Mouse (Mus musculus) embryonic facial prominence, embryonic 12.5 days (tissue): ENCODE measurements around the gene Best2. TPM values are rescaled to one million over a fixed set of nuclear protein-coding genes. Genes with fewer than 3 reads are reported as not detected.
A peak's percentile ranks its signal among the peaks of the same experiment; 100 is the strongest.

ENCODE experiments used
- ATAC-seq: fragments of 200-750 bp; cut with Nextera tagmentation; 2 replicates; pipeline ENCODE4 v1.8.0; 2017; ENCODE audit not compliant: insufficient number of reproducible peaks, insufficient read depth, low FRiP score, low TSS enrichment
- H3K27ac ChIP-seq: fragments of 300-500 bp; sonication (generic); 2 replicates; pipeline ENCODE4 v1.5.1; 2016; ENCODE audit warnings: mild to moderate bottlenecking
- H3K27me3 ChIP-seq: fragments of 300-500 bp; sonication (generic); 2 replicates; pipeline ENCODE4 v1.6.1; 2016; ENCODE audit warnings: mild to moderate bottlenecking, moderate library complexity
- H3K36me3 ChIP-seq: fragments of 300-500 bp; sonication (generic); 2 replicates; pipeline ENCODE4 v1.6.1; 2016; ENCODE audit warnings: mild to moderate bottlenecking
- H3K4me1 ChIP-seq: fragments of 300-500 bp; sonication (generic); 2 replicates; pipeline ENCODE4 v1.6.1; 2016
- H3K4me2 ChIP-seq: fragments of 300-500 bp; sonication (generic); replicated peaks from 2 replicates; pipeline ENCODE4 v1.6.1; 2016; ENCODE audit warnings: mild to moderate bottlenecking, moderate library complexity
- H3K4me3 ChIP-seq: fragments of 300-500 bp; sonication (generic); 2 replicates; pipeline ENCODE4 v1.5.1; 2016; ENCODE audit warnings: mild to moderate bottlenecking
- H3K9ac ChIP-seq: fragments of 300-500 bp; sonication (generic); 2 replicates; pipeline ENCODE4 v1.6.1; 2016; ENCODE audit warnings: mild to moderate bottlenecking, moderate library complexity
- H3K9me3 ChIP-seq: fragments of 300-500 bp; sonication (generic); 2 replicates; pipeline ENCODE4 v1.6.1; 2016; ENCODE audit warnings: mild to moderate bottlenecking, moderate library complexity
- WGBS: fragments of 180-500 bp; shearing (Covaris S2); methylation state at CpG from one replicate; pipeline ENCODE4 v1.1.7; 2016; 5-methylcytosine and 5-hydroxymethylcytosine counted together
- polyA plus RNA-seq: library from polyadenylated mRNA; unstranded; fragments of >200 nt; fragmentation: Nextera tagmentation; extraction: Ambion mirVana; gene quantifications from 2 replicates; pipeline ENCODE4 v1.2.1, GENCODE M21; 2016

Best2 gene
- polyA plus RNA-seq, 1 experiment from 2014 or later, result 0.08 TPM

- no peak overlapping the region for H3K9ac ChIP-seq
- peaks cover 36% of the 10 kb centered on the region for H3K4me1 ChIP-seq
- no peaks in the 10 kb centered on the region for H3K36me3 ChIP-seq
- H3K27ac ChIP-seq, result no peak overlapping the region
- H3K9me3 ChIP-seq, result no peaks in the 10 kb centered on the region
- H3K4me2 ChIP-seq, result no peak overlapping the region
- no peak overlapping the region for H3K4me3 ChIP-seq
- peaks cover 14% of the 10 kb centered on the region; the same call in 1 of the 2 replicates for H3K27me3 ChIP-seq
- no peak for ATAC-seq
- WGBS, result 78% methylated on average over 2 of the region's 2 CpGs
Measured at GRCm38 (mm10) chr8:84987903-84988302, 26.4 kb downstream of the Best2 start.

GRCm38 (mm10) chr8:84987388-84987787 lies 26.9 kb downstream of the Best2 start:
- Histone ChIP-seq H3K36me3 (no peaks in the 10 kb centered on the region), H3K4me3 (no peak overlapping the region), H3K9me3 (no peaks in the 10 kb centered on the region), H3K9ac (no peak overlapping the region), H3K4me1 (peaks cover 36% of the 10 kb centered on the region), H3K4me2 (no peak overlapping the region), H3K27ac (no peak overlapping the region), H3K27me3 (peaks cover 14% of the 10 kb centered on the region; the same call in 1 of the 2 replicates)
- no peak for ATAC-seq
- WGBS, result 82% methylated on average over 5 of the region's 5 CpGs

GRCm38 (mm10) chr8:84986379-84986945 lies 27.9 kb downstream of the Best2 start:
- Histone ChIP-seq H3K4me2 (peak overlapping the region; percentile 98), H3K4me1 (peaks cover 40% of the 10 kb centered on the region), H3K36me3 (no peaks in the 10 kb centered on the region), H3K4me3 (peak overlapping the region; percentile 52), H3K9ac (no peak overlapping the region), H3K9me3 (no peaks in the 10 kb centered on the region), H3K27ac (peak overlapping the region; percentile 50), H3K27me3 (peaks cover 14% of the 10 kb centered on the region; the same call in 1 of the 2 replicates)
- WGBS, result 30% methylated on average over 8 of the region's 8 CpGs
- ATAC-seq, result no peak

GRCm38 (mm10) chr8:84985684-84986378 lies 28.5 kb downstream of the Best2 start:
- H3K27me3 ChIP-seq, result peaks cover 14% of the 10 kb centered on the region; the same call in 1 of the 2 replicates
- no peaks in the 10 kb centered on the region for H3K36me3 ChIP-seq
- 1% methylated on average over 51 of the region's 53 CpGs for WGBS
- no peak for ATAC-seq
- H3K9me3 ChIP-seq, result no peaks in the 10 kb centered on the region
- H3K27ac ChIP-seq, result peak overlapping the region; percentile 50
- H3K4me2 ChIP-seq, result peak overlapping the region; percentile 98
- H3K9ac ChIP-seq, result peak overlapping the region; percentile 58
- peak overlapping the region; percentile 52 for H3K4me3 ChIP-seq
- peaks cover 39% of the 10 kb centered on the region for H3K4me1 ChIP-seq

- peak overlapping the region; percentile 98 for H3K4me2 ChIP-seq
- peak overlapping the region; percentile 58 for H3K9ac ChIP-seq
- H3K4me1 ChIP-seq, result peaks cover 44% of the 10 kb centered on the region
- H3K36me3 ChIP-seq, result no peaks in the 10 kb centered on the region
- ATAC-seq, result no peak
- H3K27ac ChIP-seq, result 0 out of 2 replicates have a peak overlapping the region, but pooled peaks have one; percentile 50
- peak overlapping the region; percentile 52 for H3K4me3 ChIP-seq
- WGBS, result under 1% methylated on average over 23 of the region's 23 CpGs
- peaks cover 18% of the 10 kb centered on the region; the same call in 1 of the 2 replicates for H3K27me3 ChIP-seq
- no peaks in the 10 kb centered on the region for H3K9me3 ChIP-seq
Measured at GRCm38 (mm10) chr8:84985049-84985683, 29.2 kb downstream of the Best2 start.

GRCm38 (mm10) chr8:84984294-84985048 lies 29.9 kb downstream of the Best2 start:
- Histone ChIP-seq H3K9me3 (no peaks in the 10 kb centered on the region), H3K27ac (0 out of 2 replicates have a peak overlapping the region, but pooled peaks have one; percentile 41), H3K4me1 (peaks cover 50% of the 10 kb centered on the region), H3K4me2 (peak overlapping the region; percentile 98), H3K36me3 (no peaks in the 10 kb centered on the region), H3K9ac (0 out of 2 replicates have a peak overlapping the region, but pooled peaks have one; percentile 58), H3K27me3 (peaks cover 22% of the 10 kb centered on the region; the same call in 1 of the 2 replicates), H3K4me3 (0 out of 2 replicates have a peak overlapping the region, but pooled peaks have one; percentile 52)
- ATAC-seq, result no peak
- WGBS, result 6% methylated on average over 16 of the region's 16 CpGs

- no peak overlapping the region for H3K4me2 ChIP-seq
- H3K27ac ChIP-seq, result no peak overlapping the region
Measured at GRCm38 (mm10) chr8:84982499-84983011, 31.8 kb downstream of the Best2 start.

GRCm38 (mm10) chr8:84981644-84982498 lies 32.5 kb downstream of the Best2 start:
- H3K9me3 ChIP-seq, result no peaks in the 10 kb centered on the region
- H3K9ac ChIP-seq, result no peak overlapping the region
- H3K36me3 ChIP-seq, result no peaks in the 10 kb centered on the region
- peaks cover 46% of the 10 kb centered on the region for H3K27me3 ChIP-seq
- no peak overlapping the region; the same call in 1 of the 2 replicates for H3K4me2 ChIP-seq
- ATAC-seq, result no peak
- no peak overlapping the region for H3K27ac ChIP-seq
- H3K4me1 ChIP-seq, result peaks cover 68% of the 10 kb centered on the region
- H3K4me3 ChIP-seq, result no peak overlapping the region
- WGBS, result 73% methylated on average over 14 of the region's 15 CpGs

More at GRCm38 (mm10) chr8:84982499-84983011, 31.8 kb downstream of the Best2 start:
- Histone ChIP-seq H3K9ac (no peak overlapping the region), H3K4me3 (no peak overlapping the region), H3K36me3 (no peaks in the 10 kb centered on the region), H3K9me3 (no peaks in the 10 kb centered on the region), H3K4me1 (peaks cover 63% of the 10 kb centered on the region), H3K27me3 (peaks cover 39% of the 10 kb centered on the region)
- WGBS, result 63% methylated on average over 3 of the region's 3 CpGs
- no peak for ATAC-seq

- H3K4me2 ChIP-seq, result peak overlapping the region; percentile 98
- no peaks in the 10 kb centered on the region for H3K9me3 ChIP-seq
- H3K9ac ChIP-seq, result no peak overlapping the region
- ATAC-seq, result no peak
- peak overlapping the region; percentile 34; the same call in 1 of the 2 replicates for H3K4me3 ChIP-seq
- H3K27me3 ChIP-seq, result peaks cover 39% of the 10 kb centered on the region
- 26% methylated on average over 11 of the region's 11 CpGs for WGBS
- peaks cover 68% of the 10 kb centered on the region for H3K4me1 ChIP-seq
- peak overlapping the region; percentile 60 for H3K27ac ChIP-seq
- no peaks in the 10 kb centered on the region for H3K36me3 ChIP-seq
Measured at GRCm38 (mm10) chr8:84980622-84981358, 33.5 kb downstream of the Best2 start.
